Mouse (Mus musculus) gastrocnemius, postnatal 4 days (tissue): Measurements from ENCODE around the gene Fsip1. TPM values are rescaled to one million over a fixed set of nuclear protein-coding genes. Genes with fewer than 3 reads are reported as not detected.

ENCODE experiments used
- DNase-seq, 2 experiments: peaks; one replicate each; pipeline ENCODE4 v3.0.0; 2021 to 2022; ENCODE audit warnings: low spot score in 2 of 2, mixed read lengths in 2 of 2
- microRNA-seq: library from miRNA; unstranded; fragments of <30 nt; microRNA quantifications from one replicate; pipeline ENCODE4 v1.2.0, GENCODE M21; 2021
- total RNA-seq, 2 experiments: library from RNA; stranded (reverse); gene quantifications; 2 replicates each; pipeline ENCODE4 v1.2.3; 2021

Fsip1 gene
- total RNA-seq, 2 experiments from 2014 or later, result not detected

- peak; percentile 80 to 89 for DNase-seq
Observed at GRCm38 (mm10) chr2:118111116-118111487, 145.7 kb downstream of the Fsip1 start.

- DNase-seq, result peak in 1 of 2 experiments; percentile 62
Observed at GRCm38 (mm10) chr2:118110225-118110915, 146.4 kb downstream of the Fsip1 start.

GRCm38 (mm10) chr2:118102169-118102568, 154.6 kb downstream of the Fsip1 start:
- no peak for DNase-seq

- no peak for DNase-seq
Observed at GRCm38 (mm10) chr2:118099104-118099503, 157.7 kb downstream of the Fsip1 start.

DNA sequence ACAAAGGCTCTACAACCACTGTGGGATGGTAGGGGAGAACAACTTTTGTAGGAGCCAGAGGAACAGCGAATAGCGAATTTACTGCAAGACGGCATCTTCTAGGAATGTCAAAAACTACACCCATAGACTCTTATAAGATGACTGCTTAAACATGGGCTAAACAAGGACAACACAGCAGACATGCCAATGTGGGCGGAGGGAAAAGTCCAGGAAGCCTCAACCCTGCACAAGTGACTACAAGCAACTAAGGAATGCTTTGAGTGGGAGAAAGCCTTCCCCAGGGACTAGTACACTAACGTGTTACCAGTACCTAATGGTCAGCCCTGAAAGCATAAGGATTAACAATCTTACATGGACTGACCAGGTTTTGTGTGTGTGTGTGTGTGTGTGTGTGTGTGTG, 165.5 kb downstream of the Fsip1 start:
- DNase-seq, result peak in 1 of 2 experiments; percentile 35

DNA sequence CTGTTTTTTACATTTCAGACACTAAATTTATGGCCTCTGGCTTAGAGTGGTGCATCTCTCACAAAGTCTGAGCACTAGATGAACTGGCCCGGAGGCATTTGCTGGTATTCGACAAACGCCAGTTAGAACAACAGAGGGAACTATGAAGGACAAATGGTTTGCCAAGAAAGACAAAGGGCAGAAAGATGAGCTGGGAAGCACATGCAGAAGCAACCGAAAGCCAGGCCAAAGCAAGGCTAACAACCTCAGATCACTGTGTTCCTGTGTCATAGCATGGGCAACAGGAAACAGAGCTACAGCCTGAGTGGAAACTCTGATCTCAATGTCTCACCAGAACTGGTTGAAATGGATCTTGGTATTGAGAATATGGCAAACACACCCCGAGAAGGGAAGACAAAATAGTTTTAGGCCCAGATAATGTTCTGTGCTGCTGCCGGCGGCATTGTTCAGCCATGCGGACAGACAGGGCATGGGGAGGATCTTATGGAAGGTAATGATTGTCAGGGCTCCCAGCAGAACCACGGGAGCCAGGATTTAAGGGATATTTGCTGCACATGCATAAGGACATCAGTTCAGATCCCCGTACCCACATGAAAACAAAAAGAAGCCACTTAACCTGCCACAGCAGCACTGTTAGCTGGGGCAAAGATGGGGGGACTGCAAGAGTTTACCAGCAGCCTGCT, 169.6 kb downstream of the Fsip1 start:
- DNase-seq, result no peak

GRCm38 (mm10) chr2:118085647-118086046, 171.1 kb downstream of the Fsip1 start:
- DNase-seq, result no peak

DNA sequence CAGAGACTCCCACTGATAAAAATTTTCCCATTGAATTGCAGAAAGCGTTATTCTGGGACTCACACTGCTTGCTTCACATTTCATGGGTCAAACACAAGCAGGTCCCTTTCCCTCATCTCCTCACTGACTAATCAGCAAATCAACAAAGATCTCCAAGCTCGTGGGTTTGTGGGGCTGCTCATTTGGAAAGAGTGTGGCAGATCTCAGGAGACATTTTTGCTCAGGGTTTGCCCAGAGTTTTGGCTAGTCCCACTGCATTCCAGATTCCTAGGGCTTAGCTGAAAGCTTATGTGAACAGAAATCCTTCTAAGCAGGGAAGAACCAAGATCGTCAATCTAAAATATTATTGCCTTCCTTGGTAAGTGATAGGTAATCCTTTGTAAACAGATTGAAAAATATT, 172.1 kb downstream of the Fsip1 start:
- DNase-seq, result no peak

DNA sequence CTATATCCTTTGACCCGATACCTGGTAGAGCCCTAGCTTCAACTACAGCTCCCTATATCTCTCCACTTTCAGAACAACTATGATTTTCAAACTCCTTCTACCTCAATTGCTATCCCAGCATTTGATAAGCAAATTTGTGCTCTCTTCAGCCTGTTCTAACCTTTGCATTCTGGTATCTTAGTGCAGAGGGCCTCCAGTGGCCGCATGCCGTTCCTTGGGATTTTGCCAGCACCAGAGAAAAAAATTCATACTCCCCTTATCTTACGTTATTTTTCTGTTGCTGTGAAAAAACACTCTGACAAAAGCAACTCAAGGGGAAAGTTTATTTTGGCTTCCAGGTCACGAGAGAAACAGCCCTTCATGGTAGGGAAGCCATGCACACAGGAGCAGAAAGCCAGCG, 173.1 kb downstream of the Fsip1 start:
- DNase-seq, result no peak

DNA sequence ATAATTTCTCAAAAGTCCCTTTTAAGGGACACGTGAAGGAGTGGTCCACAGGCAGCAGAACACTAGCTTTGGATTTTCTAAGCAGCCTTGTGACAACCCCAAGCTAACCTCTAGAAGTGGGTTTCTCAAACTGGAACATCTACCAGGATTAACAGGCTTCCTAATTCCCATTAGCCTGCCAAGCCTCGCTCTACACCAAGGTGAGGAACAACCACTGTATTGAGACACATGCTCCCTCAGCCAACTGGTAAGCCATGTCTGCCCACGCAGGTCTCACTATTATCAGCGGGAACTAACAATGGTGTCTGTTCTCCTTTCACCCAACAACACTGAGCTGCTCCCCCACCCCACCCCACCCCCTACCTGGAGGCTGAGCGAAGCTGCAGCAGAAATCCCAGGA, 175.2 kb downstream of the Fsip1 start:
- DNase-seq, result no peak

Small RNAs within 50 kb of the gene (microRNA-seq; reads per million reads assigned to microRNA genes)
- not detected for gene Gm22800

Other genes starting within 250 kb of the Fsip1 start
- 10 to 100 TPM; 71.1 to 73.2 TPM for gene Thbs1, start 145.1 kb downstream of the Fsip1 start, total RNA-seq
- under 1 TPM; 0.54 to 0.70 TPM for gene Gpr176, start 116.5 kb upstream of the Fsip1 start, total RNA-seq
- 10 to 100 TPM; 11.0 to 11.6 TPM for gene Eif2ak4, start 131.7 kb upstream of the Fsip1 start, total RNA-seq
- gene Srp14, start 222.7 kb upstream of the Fsip1 start, total RNA-seq, result 100 to 1,000 TPM; 144 to 148 TPM